In the genomic region with DNA sequence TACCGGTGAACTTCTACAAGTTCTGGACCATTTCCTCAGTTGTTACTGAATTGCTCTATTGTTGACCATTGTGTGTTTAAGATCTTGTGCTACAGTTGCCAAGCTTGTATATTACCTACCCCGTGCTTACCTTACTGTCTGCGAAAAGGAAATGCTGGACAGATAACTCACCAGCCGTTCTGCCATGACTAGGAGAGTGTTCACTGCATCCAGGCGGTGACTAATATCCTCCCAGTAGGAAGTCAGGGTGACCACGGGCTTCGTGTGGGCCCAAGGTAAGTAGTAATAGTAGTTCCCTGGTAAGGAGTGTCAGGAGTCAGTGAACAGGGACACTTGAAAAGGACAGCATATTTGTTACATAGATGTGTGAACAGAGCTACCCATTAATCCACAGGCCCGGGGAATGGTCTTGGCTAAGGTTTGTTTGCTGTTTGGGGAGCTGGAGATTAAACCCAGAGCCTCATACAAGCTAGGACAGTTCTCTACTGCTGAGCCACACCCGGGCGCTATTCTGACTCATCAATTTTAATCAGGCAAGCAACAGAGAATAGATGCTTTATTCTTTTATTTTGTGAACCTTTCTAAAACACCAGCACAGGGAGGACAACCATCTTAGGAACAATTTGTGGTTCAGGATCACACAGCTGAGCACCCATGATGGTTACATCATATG, we compare ENCODE assay signal across 22 mouse cellular contexts.
DNase-seq lines count a peak whose midpoint lies in the region; TF ChIP-seq lines count a peak whose summit lies in the region.
"Had no signal": no experiment of that assay in that cellular context is flagged by ENCODE, and none has a peak within 500 bp of the region (broad histone marks: within the 10 kb centered on the region; RNA-seq: fewer than 3 reads in every experiment).

No protein-coding gene starts in this region.

- no peaks in the 10 kb centered on the region for H3K27me3 ChIP-seq in MEL (ENCODE audit: control insufficient read depth in 1 of 2, insufficient read depth in 2 of 2, low read length in 2 of 2)
- H3K27me3 ChIP-seq: embryonic facial prominence, embryonic 13.5 days; forebrain, embryonic 13.5 days; limb, embryonic 12.5 days; lung, embryonic 15.5 days; midbrain, embryonic 15.5 days; neural tube, embryonic 12.5 days had no signal

- DNase-seq in 416B (ENCODE audit: low read depth) (peak; percentile 64), MEL (ENCODE audit: low read depth, low spot score) (peak; percentile 55)
- DNase-seq in retina, postnatal 1 day: no peak
- DNase-seq in thymus, postnatal 0 days (ENCODE audit: low spot score): no peak
- DNase-seq in embryo, embryonic 10.5 days (ENCODE audit: low spot score): no peak
- DNase-seq: adrenal gland, postnatal 25 days; cerebellum, adult 11-12 months; cerebellum, adult 9-11 months; gastrocnemius, postnatal 10 days; kidney, adult 2 months; kidney, postnatal 10 days; right cerebral cortex, postnatal 14 days; thymus, adult 18-20 months; thymus, postnatal 36 days had no signal

- no peak for TF ChIP-seq CTCF in MEL (IDR thresholded peaks at IDR 0.05 in 2 of 3, conservative IDR thresholded peaks at IDR 0.05 in 1 of 3; ENCODE audit: control insufficient read depth in 1 of 3, insufficient read depth in 1 of 3, low read depth in 2 of 3, low read length in 3 of 3, poor library complexity in 1 of 3, severe bottlenecking in 1 of 3)
- TF ChIP-seq CTCF in embryonic fibroblast, embryonic 13.5 days (IDR thresholded peaks at IDR 0.05; ENCODE audit: borderline replicate concordance, insufficient read depth, low read length): no peak

- no peaks in the 10 kb centered on the region for H3K9me3 ChIP-seq in MEL (replicated peaks; ENCODE audit: insufficient read depth, low read length)
- H3K9me3 ChIP-seq: embryonic facial prominence, embryonic 13.5 days; forebrain, embryonic 13.5 days; limb, embryonic 12.5 days; lung, embryonic 15.5 days; midbrain, embryonic 10.5 days; midbrain, embryonic 15.5 days; neural tube, embryonic 12.5 days had no signal

- no peak overlapping the region for H3K27ac ChIP-seq in MEL (ENCODE audit: control insufficient read depth, low read depth, low read length)
- H3K27ac ChIP-seq in embryonic fibroblast, embryonic 13.5 days (ENCODE audit: insufficient read depth, low read length): peak overlapping the region; percentile 88
- H3K27ac ChIP-seq: embryonic facial prominence, embryonic 13.5 days; forebrain, embryonic 13.5 days; limb, embryonic 12.5 days; lung, embryonic 15.5 days; midbrain, embryonic 10.5 days; midbrain, embryonic 15.5 days; neural tube, embryonic 12.5 days had no signal

- H3K36me3 ChIP-seq in MEL (ENCODE audit: control insufficient read depth in 1 of 2, insufficient read depth in 2 of 2, low read length in 2 of 2): peaks cover 0 to 9% of the 10 kb centered on the region in 2 experiments; a peak in 1 of 4 replicates
- H3K36me3 ChIP-seq: limb, embryonic 12.5 days; midbrain, embryonic 10.5 days; midbrain, embryonic 15.5 days; neural tube, embryonic 12.5 days had no signal

- no peak for TF ChIP-seq POLR2A in MEL (IDR thresholded peaks at IDR 0.05; ENCODE audit: control insufficient read depth in 1 of 2, insufficient read depth in 1 of 2, low read depth in 1 of 2, low read length in 2 of 2, poor library complexity in 1 of 2)
- no peak for TF ChIP-seq POLR2A in embryonic fibroblast, embryonic 13.5 days (IDR thresholded peaks at IDR 0.05; ENCODE audit: low read depth, low read length)

- no peak overlapping the region for H3K9ac ChIP-seq in MEL (ENCODE audit: control insufficient read depth, low read depth, low read length, poor library complexity, severe bottlenecking)
- H3K9ac ChIP-seq: embryonic facial prominence, embryonic 13.5 days; forebrain, embryonic 13.5 days; limb, embryonic 12.5 days; lung, embryonic 15.5 days; midbrain, embryonic 15.5 days; neural tube, embryonic 12.5 days had no signal

- no peak for TF ChIP-seq EP300 in MEL (IDR thresholded peaks at IDR 0.05; ENCODE audit: low read depth in 1 of 2, low read length in 2 of 2)

- no peak for TF ChIP-seq RAD21 in MEL (IDR thresholded peaks at IDR 0.05; ENCODE audit: low read depth, low read length)

- no peaks in the 10 kb centered on the region for H3K79me2 ChIP-seq in MEL (ENCODE audit: control insufficient read depth, insufficient read depth, low read length, poor library complexity)

- H3K4me1 ChIP-seq in MEL (ENCODE audit: control insufficient read depth in 1 of 2, insufficient read depth in 2 of 2, low read length in 2 of 2): peaks cover 0 to 13% of the 10 kb centered on the region in 2 experiments; a peak in 2 of 4 replicates
- H3K4me1 ChIP-seq in embryonic fibroblast, embryonic 13.5 days (ENCODE audit: control insufficient read depth, insufficient read depth, low read length): peaks cover 27% of the 10 kb centered on the region
- H3K4me1 ChIP-seq: embryonic facial prominence, embryonic 13.5 days; forebrain, embryonic 13.5 days; limb, embryonic 12.5 days; midbrain, embryonic 15.5 days; neural tube, embryonic 12.5 days had no signal

- no peak overlapping the region for H3K4me3 ChIP-seq in MEL (ENCODE audit: control insufficient read depth in 1 of 2, insufficient read depth in 1 of 2, low read depth in 2 of 2, low read length in 2 of 2)
- no peak overlapping the region for H3K4me3 ChIP-seq in embryonic fibroblast, embryonic 13.5 days (ENCODE audit: insufficient read depth, low read length)
- H3K4me3 ChIP-seq: embryonic facial prominence, embryonic 13.5 days; forebrain, embryonic 13.5 days; limb, embryonic 12.5 days; lung, embryonic 15.5 days; midbrain, embryonic 10.5 days; midbrain, embryonic 15.5 days; neural tube, embryonic 12.5 days had no signal

TF ChIP-seq in MEL, 35 proteins besides CTCF, POLR2A, EP300 and RAD21:
- no peak for TF ChIP-seq TAL1 (IDR thresholded peaks at IDR 0.05; ENCODE audit: low read length)
- TF ChIP-seq MAX (IDR thresholded peaks at IDR 0.05; ENCODE audit: low read length): no peak
- TF ChIP-seq KAT2A (conservative IDR thresholded peaks at IDR 0.05; ENCODE audit: low read depth, low read length): no peak
- no peak for TF ChIP-seq JUND (IDR thresholded peaks at IDR 0.05; ENCODE audit: low read depth, low read length)
- TF ChIP-seq UBTF (IDR thresholded peaks at IDR 0.05; ENCODE audit: borderline replicate concordance, insufficient read depth, low read depth, low read length): no peak
- TF ChIP-seq ZC3H11A (IDR thresholded peaks at IDR 0.05; ENCODE audit: low read depth, low read length): no peak
- TF ChIP-seq ZNF384 (IDR thresholded peaks at IDR 0.05; ENCODE audit: low read depth, low read length): no peak

Comparison
In these comparisons a context has a peak if more than half of its experiments do, and no peak if none do; other contexts are left out.
1. DNase-seq: peak in 416B (single experiment) and MEL (single experiment); none in retina, postnatal 1 day (single experiment), thymus, postnatal 0 days (single experiment) and embryo, embryonic 10.5 days (single experiment).